Mouse (Mus musculus): Measurements from ENCODE around the gene Snd1. TPM values are rescaled to one million over a fixed set of nuclear protein-coding genes. Genes with fewer than 3 reads are reported as not detected.

Gene Snd1
- polyA plus RNA-seq, 1 experiment from 2014 or later, result 120 TPM

DNA sequence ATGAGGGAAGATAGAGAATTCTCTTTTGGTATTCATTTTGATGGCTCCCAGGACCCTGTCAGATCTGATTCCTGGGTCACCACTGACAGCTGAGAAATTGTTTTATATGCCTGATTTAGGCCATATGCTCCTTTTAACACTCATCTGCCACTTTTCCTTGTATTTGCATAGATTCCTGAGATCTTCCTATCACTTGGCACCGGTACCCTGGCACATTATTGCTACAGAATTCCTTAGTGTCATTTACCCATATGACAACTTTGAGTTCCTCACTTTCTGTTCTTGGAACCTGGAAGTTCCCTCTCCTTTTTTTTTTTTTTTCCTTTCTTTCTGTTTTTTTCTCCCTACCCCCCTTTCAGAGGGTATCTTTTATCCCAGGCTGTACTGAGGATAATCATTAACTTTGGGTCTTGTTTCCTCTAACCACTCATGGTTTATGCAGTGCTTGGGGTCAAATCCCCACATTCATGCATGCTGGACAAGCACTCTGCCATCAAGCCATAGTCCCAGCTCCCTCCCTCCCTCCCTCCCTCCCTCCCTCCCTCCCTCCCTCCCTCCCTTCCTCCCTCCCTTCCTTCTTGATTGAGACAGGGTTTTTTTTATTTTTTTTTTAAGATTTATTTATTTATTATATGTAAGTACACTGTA lies 13.4 kb downstream of the Snd1 start:
- 84% methylated on average over 1 of the region's 1 CpGs for WGBS
- Histone ChIP-seq H3K36me3 (peaks cover 30% of the 10 kb centered on the region), H3K27me3 (no peaks in the 10 kb centered on the region), H3K4me2 (no peak overlapping the region), H3K9me3 (no peaks in the 10 kb centered on the region), H3K27ac (no peak overlapping the region), H3K4me1 (peaks cover 22% of the 10 kb centered on the region), H3K9ac (no peak overlapping the region), H3K4me3 (no peak overlapping the region)
- ATAC-seq (ENCODE audit: insufficient number of reproducible peaks, low FRiP score, low TSS enrichment, low read depth), result no peak

DNA sequence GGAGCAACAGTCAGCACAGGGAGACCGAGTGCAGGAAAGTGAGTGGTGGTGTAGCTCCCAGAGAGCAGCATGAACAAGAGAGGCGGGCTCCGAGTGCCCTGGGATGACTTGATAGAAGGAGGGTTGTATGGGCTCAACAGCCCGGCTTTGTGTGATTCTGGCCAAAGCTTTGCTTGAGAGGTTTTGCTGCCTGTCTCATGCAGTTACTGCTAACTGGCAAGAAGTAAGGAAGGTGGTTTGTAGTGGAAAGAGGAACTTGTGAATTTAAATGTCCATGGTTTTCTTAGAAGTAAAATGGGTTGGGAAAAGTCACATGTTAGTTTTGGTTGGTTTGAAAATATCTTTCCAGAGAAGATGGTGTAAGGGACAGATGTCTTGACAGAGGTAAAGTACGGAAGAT lies 15.7 kb downstream of the Snd1 start:
- Histone ChIP-seq H3K9ac (no peak overlapping the region), H3K4me3 (no peak overlapping the region), H3K27ac (no peak overlapping the region), H3K36me3 (peaks cover 28% of the 10 kb centered on the region), H3K4me2 (no peak overlapping the region), H3K9me3 (no peaks in the 10 kb centered on the region), H3K4me1 (peaks cover 16% of the 10 kb centered on the region; the same call in 1 of the 2 replicates), H3K27me3 (no peaks in the 10 kb centered on the region)
- 77% methylated on average over 5 of the region's 5 CpGs for WGBS
- no peak for ATAC-seq (ENCODE audit: insufficient number of reproducible peaks, low FRiP score, low TSS enrichment, low read depth)

DNA sequence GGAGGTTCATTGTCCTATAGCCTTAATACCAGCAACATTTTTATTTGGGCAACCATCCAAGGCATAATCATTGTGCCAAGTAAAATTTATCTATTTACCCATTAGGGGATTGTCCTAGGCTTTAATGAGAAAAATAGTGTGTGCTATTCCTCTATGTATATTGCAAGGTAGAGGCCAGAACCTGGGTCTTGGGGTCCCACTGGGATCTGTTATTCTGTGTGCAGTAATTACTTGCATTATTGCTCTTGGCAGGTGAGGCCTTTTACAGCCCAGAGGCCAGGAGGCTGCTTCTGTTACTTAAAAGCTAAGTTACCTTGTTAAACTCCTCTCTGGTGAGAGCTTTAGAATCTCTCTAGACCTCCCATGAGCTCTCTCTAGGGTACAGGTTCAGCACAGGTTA lies 16.3 kb downstream of the Snd1 start:
- Histone ChIP-seq H3K4me2 (no peak overlapping the region), H3K27ac (no peak overlapping the region), H3K36me3 (peaks cover 28% of the 10 kb centered on the region), H3K4me1 (peaks cover 11% of the 10 kb centered on the region; the same call in 1 of the 2 replicates), H3K4me3 (no peak overlapping the region), H3K9me3 (no peaks in the 10 kb centered on the region), H3K27me3 (no peaks in the 10 kb centered on the region), H3K9ac (no peak overlapping the region)
- no peak for ATAC-seq (ENCODE audit: insufficient number of reproducible peaks, low FRiP score, low TSS enrichment, low read depth)

DNA sequence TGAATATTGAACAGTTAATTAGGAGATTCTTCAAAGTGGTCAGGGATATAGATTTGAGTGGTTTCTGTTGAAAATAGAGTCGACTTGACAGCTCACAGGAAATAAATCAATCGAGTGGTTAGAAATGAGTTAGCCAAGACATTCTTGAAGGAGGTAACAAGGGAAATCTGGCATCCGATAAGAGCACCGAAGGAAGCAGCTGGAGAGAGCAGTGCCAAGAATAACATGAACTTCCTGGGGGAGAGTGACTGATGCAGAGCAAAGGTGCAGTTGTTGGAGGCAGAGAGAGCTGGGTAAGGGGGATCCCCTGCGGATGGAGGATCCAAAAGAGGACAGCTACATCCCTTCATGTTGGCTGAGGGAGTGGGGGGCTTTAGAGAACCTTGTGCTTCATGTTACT lies 22.9 kb downstream of the Snd1 start:
- Histone ChIP-seq H3K9ac (no peak overlapping the region), H3K27ac (no peak overlapping the region), H3K36me3 (peaks cover 8% of the 10 kb centered on the region; the same call in 1 of the 2 replicates), H3K4me2 (no peak overlapping the region), H3K4me1 (no peaks in the 10 kb centered on the region), H3K27me3 (no peaks in the 10 kb centered on the region), H3K9me3 (no peaks in the 10 kb centered on the region), H3K4me3 (no peak overlapping the region)
- no peak for ATAC-seq (ENCODE audit: insufficient number of reproducible peaks, low FRiP score, low TSS enrichment, low read depth)
- WGBS, result 55% methylated on average over 5 of the region's 5 CpGs

DNA sequence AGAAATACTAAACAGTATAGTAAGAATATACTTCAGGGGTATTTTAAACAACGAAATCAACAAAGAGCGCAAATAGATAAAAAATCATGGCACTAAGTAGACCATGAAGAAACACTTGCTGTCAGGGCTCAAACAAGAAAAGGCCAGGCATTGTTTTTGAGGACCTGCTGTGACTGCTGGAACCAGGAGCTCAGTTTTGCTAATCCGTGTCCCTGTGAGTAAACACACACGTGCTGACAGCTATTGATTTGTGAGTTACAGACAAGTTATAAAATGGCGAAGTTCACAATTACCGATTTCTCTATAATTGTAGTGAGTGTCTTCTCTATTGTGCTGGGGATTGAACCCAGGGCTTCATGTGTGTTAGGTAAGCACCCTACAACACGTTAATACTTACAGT lies 27.6 kb downstream of the Snd1 start:
- Histone ChIP-seq H3K4me1 (peaks cover 6% of the 10 kb centered on the region), H3K27me3 (no peaks in the 10 kb centered on the region), H3K9me3 (no peaks in the 10 kb centered on the region), H3K27ac (no peak overlapping the region), H3K4me3 (no peak overlapping the region), H3K4me2 (no peak overlapping the region), H3K36me3 (no peaks in the 10 kb centered on the region; the same call in 1 of the 2 replicates), H3K9ac (no peak overlapping the region)
- ATAC-seq (ENCODE audit: insufficient number of reproducible peaks, low FRiP score, low TSS enrichment, low read depth), result no peak
- 92% methylated on average over 7 of the region's 7 CpGs for WGBS

DNA sequence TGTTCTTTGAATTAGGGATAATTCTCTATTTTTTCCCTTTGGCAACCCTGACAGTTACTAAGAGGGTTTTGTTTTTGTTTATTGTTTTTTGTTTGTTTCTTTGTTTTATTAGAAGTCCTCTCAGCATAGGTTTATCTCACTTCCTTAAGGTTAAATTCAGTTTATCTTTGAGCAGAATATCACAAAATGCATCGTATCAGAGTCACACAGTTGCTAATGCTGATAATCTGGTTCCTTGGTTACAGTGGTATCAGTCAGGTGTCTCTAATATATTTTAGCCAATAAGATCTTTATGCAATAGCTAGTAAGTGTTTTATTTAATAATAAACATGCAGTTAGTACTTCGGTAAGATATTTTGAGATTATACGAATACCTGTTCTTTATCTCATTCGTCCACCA lies 28.2 kb downstream of the Snd1 start:
- Histone ChIP-seq H3K27ac (no peak overlapping the region), H3K4me3 (no peak overlapping the region), H3K27me3 (no peaks in the 10 kb centered on the region), H3K4me1 (peaks cover 8% of the 10 kb centered on the region), H3K9me3 (no peaks in the 10 kb centered on the region), H3K36me3 (no peaks in the 10 kb centered on the region; the same call in 1 of the 2 replicates), H3K4me2 (no peak overlapping the region), H3K9ac (no peak overlapping the region)
- ATAC-seq (ENCODE audit: insufficient number of reproducible peaks, low FRiP score, low TSS enrichment, low read depth), result no peak
- WGBS, result 93% methylated on average over 4 of the region's 4 CpGs

DNA sequence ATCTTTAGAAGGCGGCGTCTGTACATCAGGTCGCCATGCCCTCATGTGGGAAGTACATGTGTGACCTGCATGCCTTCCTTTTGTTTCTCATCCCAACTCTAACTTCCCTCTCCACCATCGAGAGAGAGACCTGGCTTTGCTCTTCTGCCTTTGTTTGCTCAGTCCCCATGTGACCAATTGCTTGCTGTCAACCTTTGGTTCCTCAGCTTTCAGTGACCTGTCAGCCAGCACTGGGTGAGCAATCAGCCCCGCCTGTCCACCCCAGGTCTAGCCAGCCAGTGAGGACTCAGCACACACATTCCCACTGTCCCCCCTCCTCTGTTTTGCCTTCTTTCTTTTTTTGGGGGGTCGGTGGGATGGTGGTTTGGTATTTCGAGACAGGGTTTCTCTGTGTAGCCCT lies 29.7 kb downstream of the Snd1 start:
- peaks cover 8% of the 10 kb centered on the region for H3K4me1 ChIP-seq
- 92% methylated on average over 7 of the region's 7 CpGs for WGBS
- no peak overlapping the region for H3K9ac ChIP-seq
- no peak overlapping the region for H3K4me3 ChIP-seq
- no peaks in the 10 kb centered on the region for H3K36me3 ChIP-seq
- H3K9me3 ChIP-seq, result no peaks in the 10 kb centered on the region
- no peak overlapping the region for H3K4me2 ChIP-seq
- H3K27ac ChIP-seq, result no peak overlapping the region
- H3K27me3 ChIP-seq, result no peaks in the 10 kb centered on the region
- no peak for ATAC-seq (ENCODE audit: insufficient number of reproducible peaks, low FRiP score, low TSS enrichment, low read depth)

DNA sequence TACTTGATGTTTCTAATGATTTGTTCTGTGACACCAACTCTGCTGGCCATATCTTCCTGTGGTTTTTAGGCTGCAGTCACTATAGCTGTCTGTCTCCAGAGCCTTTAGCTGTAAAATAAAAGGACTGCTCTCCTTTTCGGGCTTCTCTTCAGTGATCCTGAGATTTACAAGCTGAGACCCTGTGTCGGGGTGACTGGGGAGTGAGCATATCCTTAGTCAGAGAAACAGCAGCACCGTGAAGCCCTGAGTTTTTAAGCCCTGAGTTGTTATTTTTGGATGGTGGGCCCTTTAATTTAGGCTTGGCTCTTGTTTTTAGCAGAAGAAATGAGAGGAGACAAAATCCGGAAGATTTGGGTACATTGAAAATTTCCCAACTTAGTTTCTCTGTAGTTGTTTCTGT lies 32.8 kb downstream of the Snd1 start:
- Histone ChIP-seq H3K27ac (no peak overlapping the region), H3K27me3 (no peaks in the 10 kb centered on the region), H3K4me3 (no peak overlapping the region), H3K36me3 (0 out of 2 replicates have a peak, but pooled peaks cover 7% of the 10 kb centered on the region), H3K9ac (no peak overlapping the region), H3K4me1 (peaks cover 8% of the 10 kb centered on the region), H3K9me3 (no peaks in the 10 kb centered on the region), H3K4me2 (no peak overlapping the region)
- 38% methylated on average over 4 of the region's 4 CpGs for WGBS
- ATAC-seq (ENCODE audit: insufficient number of reproducible peaks, low FRiP score, low TSS enrichment, low read depth), result no peak

DNA sequence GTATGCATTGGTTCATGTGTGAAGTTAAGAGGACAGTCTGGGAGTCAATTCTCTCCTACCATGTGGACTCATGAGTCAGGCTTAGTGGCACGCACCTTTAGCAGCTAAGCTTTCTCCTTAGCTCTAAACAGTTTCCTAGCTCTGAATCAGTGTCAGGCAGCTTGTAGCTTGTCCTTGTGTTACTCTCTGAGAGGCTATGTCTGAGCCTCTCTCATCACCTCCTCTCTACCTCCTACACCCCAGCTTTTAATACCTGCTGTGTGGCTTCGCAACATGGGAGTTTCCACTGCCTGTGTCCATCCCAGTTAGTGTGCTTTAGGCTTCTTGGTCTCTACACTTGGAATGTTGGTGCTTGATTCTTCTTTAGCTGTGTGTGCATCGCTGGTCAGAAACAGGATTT lies 39.3 kb downstream of the Snd1 start:
- H3K36me3 ChIP-seq, result peaks cover 39% of the 10 kb centered on the region
- H3K9me3 ChIP-seq, result no peaks in the 10 kb centered on the region
- H3K4me1 ChIP-seq, result no peaks in the 10 kb centered on the region
- no peak overlapping the region for H3K4me2 ChIP-seq
- no peak overlapping the region for H3K4me3 ChIP-seq
- no peak overlapping the region for H3K9ac ChIP-seq
- ATAC-seq (ENCODE audit: insufficient number of reproducible peaks, low FRiP score, low TSS enrichment, low read depth), result no peak
- 93% methylated on average over 3 of the region's 3 CpGs for WGBS
- H3K27me3 ChIP-seq, result no peaks in the 10 kb centered on the region
- no peak overlapping the region for H3K27ac ChIP-seq

DNA sequence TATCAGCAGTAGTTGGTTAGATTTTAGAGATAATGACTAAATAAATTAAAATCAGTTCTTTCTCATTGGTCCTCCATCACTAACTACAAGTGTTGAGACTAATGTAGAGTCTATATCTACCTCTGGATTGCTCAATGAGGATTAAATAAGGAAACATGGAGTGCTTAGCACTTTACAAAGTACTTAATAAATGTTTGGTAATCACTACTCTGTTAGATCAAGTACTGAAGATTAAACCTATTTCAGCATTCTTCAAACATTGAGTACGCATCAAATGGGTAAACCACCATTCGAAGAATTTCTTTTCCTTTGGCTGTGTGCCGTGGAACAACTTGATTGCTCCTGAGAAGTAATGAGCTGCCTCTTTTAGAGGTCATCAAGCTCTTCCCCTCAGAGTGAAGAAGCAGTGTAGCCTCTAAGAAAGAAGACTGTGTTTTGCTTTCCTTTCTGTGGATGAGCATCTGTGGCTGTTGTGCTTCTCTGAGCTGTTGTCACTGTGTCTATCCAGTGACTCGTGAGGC lies 40.0 kb downstream of the Snd1 start:
- no peak for ATAC-seq (ENCODE audit: insufficient number of reproducible peaks, low FRiP score, low TSS enrichment, low read depth)
- Histone ChIP-seq H3K27me3 (no peaks in the 10 kb centered on the region), H3K27ac (no peak overlapping the region), H3K4me2 (no peak overlapping the region), H3K9me3 (no peaks in the 10 kb centered on the region), H3K4me1 (no peaks in the 10 kb centered on the region), H3K4me3 (no peak overlapping the region), H3K36me3 (peaks cover 46% of the 10 kb centered on the region), H3K9ac (no peak overlapping the region)
- 90% methylated on average over 4 of the region's 4 CpGs for WGBS

DNA sequence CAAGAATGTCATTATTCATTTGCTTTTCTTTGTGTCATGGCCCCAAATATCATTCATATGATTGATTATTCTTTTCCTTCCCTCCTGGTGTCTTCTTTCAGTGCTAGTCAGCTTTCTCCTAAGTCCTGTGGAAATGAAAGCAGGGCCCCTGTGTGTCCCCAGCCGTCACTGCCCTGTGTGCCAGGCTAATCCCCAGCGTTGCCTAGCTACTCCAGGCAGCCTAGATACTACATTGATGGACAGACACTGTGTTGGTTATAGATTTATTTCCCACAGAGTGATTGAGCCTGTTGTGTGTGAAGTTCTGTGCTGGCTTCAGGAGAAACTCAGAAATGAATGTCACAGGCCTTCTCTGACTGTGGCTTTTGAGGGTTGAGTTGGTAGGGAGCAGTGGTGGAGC lies 41.7 kb downstream of the Snd1 start:
- ATAC-seq (ENCODE audit: insufficient number of reproducible peaks, low FRiP score, low TSS enrichment, low read depth), result no peak
- H3K36me3 ChIP-seq, result peaks cover 48% of the 10 kb centered on the region
- no peaks in the 10 kb centered on the region for H3K9me3 ChIP-seq
- H3K27ac ChIP-seq, result no peak overlapping the region
- 79% methylated on average over 2 of the region's 2 CpGs for WGBS
- no peak overlapping the region for H3K4me2 ChIP-seq
- H3K4me3 ChIP-seq, result no peak overlapping the region
- no peaks in the 10 kb centered on the region for H3K27me3 ChIP-seq
- H3K9ac ChIP-seq, result no peak overlapping the region
- H3K4me1 ChIP-seq, result no peaks in the 10 kb centered on the region

DNA sequence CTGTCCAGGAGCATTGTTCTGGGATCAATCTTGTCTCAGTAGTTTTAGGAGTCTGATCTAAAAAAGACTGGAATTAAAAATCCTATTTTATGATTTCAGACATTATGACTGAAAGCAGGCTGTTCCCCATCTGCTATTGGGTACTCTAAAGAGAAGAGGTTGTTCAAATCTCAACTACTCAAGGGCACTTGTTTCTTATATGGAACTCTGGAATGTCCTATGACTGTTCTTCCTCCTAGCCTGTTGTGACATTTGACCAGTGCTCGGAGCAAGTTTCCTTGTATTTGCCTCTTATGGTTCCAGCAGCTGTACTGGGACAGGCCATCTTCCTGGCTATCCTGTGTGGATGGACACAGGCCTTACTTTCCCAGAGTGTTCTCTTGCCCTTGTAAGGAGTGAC lies 42.1 kb downstream of the Snd1 start:
- H3K36me3 ChIP-seq, result peaks cover 50% of the 10 kb centered on the region
- 90% methylated on average over 1 of the region's 1 CpGs for WGBS
- ATAC-seq (ENCODE audit: insufficient number of reproducible peaks, low FRiP score, low TSS enrichment, low read depth), result no peak

DNA sequence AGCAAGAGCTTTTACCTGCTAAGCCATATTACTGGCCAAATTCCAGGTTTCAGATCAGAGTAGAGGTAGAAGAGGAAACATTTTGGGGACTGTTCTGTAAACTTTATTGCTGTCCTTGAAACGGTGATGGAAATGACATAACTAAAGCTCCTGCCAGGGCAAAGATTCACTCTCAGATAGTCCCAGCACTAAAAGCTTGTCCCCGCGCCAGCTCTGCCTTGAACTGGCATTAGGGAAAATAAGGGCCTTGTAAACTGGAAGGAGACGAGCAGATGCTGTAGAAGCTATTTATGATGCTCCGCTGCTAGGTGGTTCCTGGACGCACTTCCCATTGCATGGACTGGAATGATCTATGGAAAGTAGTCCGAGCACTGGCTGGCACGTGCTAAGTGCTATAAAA lies 44.5 kb downstream of the Snd1 start:
- no peaks in the 10 kb centered on the region for H3K9me3 ChIP-seq
- no peaks in the 10 kb centered on the region for H3K27me3 ChIP-seq
- 72% methylated on average over 8 of the region's 8 CpGs for WGBS
- no peak overlapping the region for H3K4me3 ChIP-seq
- peaks cover 53% of the 10 kb centered on the region for H3K36me3 ChIP-seq
- H3K9ac ChIP-seq, result no peak overlapping the region
- H3K4me2 ChIP-seq, result no peak overlapping the region
- ATAC-seq (ENCODE audit: insufficient number of reproducible peaks, low FRiP score, low TSS enrichment, low read depth), result no peak
- no peaks in the 10 kb centered on the region for H3K4me1 ChIP-seq
- H3K27ac ChIP-seq, result no peak overlapping the region

More for the DNA sequence above, 42.1 kb downstream of the Snd1 start:
- no peaks in the 10 kb centered on the region for H3K4me1 ChIP-seq
- no peaks in the 10 kb centered on the region for H3K27me3 ChIP-seq
- H3K9ac ChIP-seq, result no peak overlapping the region
- H3K27ac ChIP-seq, result no peak overlapping the region
- H3K9me3 ChIP-seq, result no peaks in the 10 kb centered on the region
- H3K4me3 ChIP-seq, result no peak overlapping the region
- H3K4me2 ChIP-seq, result no peak overlapping the region

Measured in limb, embryonic 15.5 days (tissue).